ENCODE assay signal across 8 mouse cellular contexts in genomic region chr8:77515786-77516185, GRCm38 (mm10). TPM values are rescaled to one million over a fixed set of nuclear protein-coding genes. Genes with fewer than 3 reads are reported as not detected.
DNase-seq lines count a peak whose midpoint lies in the region; ATAC-seq lines count a peak whose summit lies in the region.

No protein-coding gene starts in this region.

- H3K4me3 ChIP-seq in midbrain, embryonic 14.5 days (replicated peaks; ENCODE audit: low read depth, low read length) = no peak overlapping the region
- H3K4me3 ChIP-seq in midbrain, embryonic 15.5 days = no peak overlapping the region
- peak overlapping the region; percentile 93 for H3K4me3 ChIP-seq in intestine, embryonic 16.5 days (ENCODE audit: low read length)
- peak overlapping the region; percentile 89 for H3K4me3 ChIP-seq in stomach, embryonic 15.5 days (replicated peaks)

- peaks cover 17% of the 10 kb centered on the region for H3K4me1 ChIP-seq in midbrain, embryonic 14.5 days (ENCODE audit: control insufficient read depth, insufficient read depth, low read length)
- peaks cover 10% of the 10 kb centered on the region for H3K4me1 ChIP-seq in midbrain, embryonic 15.5 days
- H3K4me1 ChIP-seq in intestine, embryonic 16.5 days (ENCODE audit: control insufficient read depth, insufficient read depth, low read length) = peaks cover 18% of the 10 kb centered on the region
- H3K4me1 ChIP-seq in stomach, embryonic 15.5 days = peaks cover 27% of the 10 kb centered on the region

- peak; percentile 85 for DNase-seq in heart, adult 11 months
- no peak for DNase-seq in heart, adult 8-10 months (ENCODE audit: low spot score)
- no peak for DNase-seq in midbrain, embryonic 14.5 days
- no peak for DNase-seq in thymus, postnatal 25 days
- DNase-seq in layer of hippocampus, postnatal 25 days (ENCODE audit: extremely low spot score in 1 of 2, low spot score in 1 of 2) = no peak

- H3K9me3 ChIP-seq in midbrain, embryonic 14.5 days (ENCODE audit: control insufficient read depth, low read length) = no peaks in the 10 kb centered on the region
- no peaks in the 10 kb centered on the region for H3K9me3 ChIP-seq in midbrain, embryonic 15.5 days
- no peaks in the 10 kb centered on the region for H3K9me3 ChIP-seq in intestine, embryonic 16.5 days (ENCODE audit: control insufficient read depth, low read length)
- no peaks in the 10 kb centered on the region for H3K9me3 ChIP-seq in stomach, embryonic 15.5 days

- H3K36me3 ChIP-seq in midbrain, embryonic 14.5 days (ENCODE audit: control insufficient read depth, insufficient read depth, low read length) = no peaks in the 10 kb centered on the region
- no peaks in the 10 kb centered on the region for H3K36me3 ChIP-seq in midbrain, embryonic 15.5 days (replicated peaks)
- H3K36me3 ChIP-seq in intestine, embryonic 16.5 days (ENCODE audit: control insufficient read depth, insufficient read depth, low read length) = no peaks in the 10 kb centered on the region
- no peaks in the 10 kb centered on the region for H3K36me3 ChIP-seq in stomach, embryonic 15.5 days

- H3K27me3 ChIP-seq in midbrain, embryonic 14.5 days (ENCODE audit: control insufficient read depth, insufficient read depth, low read length) = peaks cover 11% of the 10 kb centered on the region; the same call in 1 of the 2 replicates
- peaks cover 14% of the 10 kb centered on the region; the same call in 1 of the 2 replicates for H3K27me3 ChIP-seq in midbrain, embryonic 15.5 days (replicated peaks)
- no peaks in the 10 kb centered on the region for H3K27me3 ChIP-seq in intestine, embryonic 16.5 days (replicated peaks; ENCODE audit: control insufficient read depth, insufficient read depth, low read length)
- H3K27me3 ChIP-seq in stomach, embryonic 15.5 days (replicated peaks) = no peaks in the 10 kb centered on the region

- ATAC-seq in midbrain, embryonic 14.5 days (ENCODE audit: low FRiP score, low TSS enrichment) = no peak
- no peak for ATAC-seq in midbrain, embryonic 15.5 days (replicated peaks)
- no peak for ATAC-seq in intestine, embryonic 16.5 days
- ATAC-seq in stomach, embryonic 15.5 days (ENCODE audit: insufficient read depth, low FRiP score, low read depth) = no peak

- whole genome bisulfite sequencing in midbrain, embryonic 14.5 days = 81% methylated on average over 8 of the region's 8 CpGs
- 81% methylated on average over 8 of the region's 8 CpGs for WGBS in midbrain, embryonic 15.5 days
- 69% methylated on average over 8 of the region's 8 CpGs for WGBS in intestine, embryonic 16.5 days
- 68% methylated on average over 8 of the region's 8 CpGs for WGBS in stomach, embryonic 15.5 days

- no peak overlapping the region for H3K9ac ChIP-seq in midbrain, embryonic 14.5 days (replicated peaks; ENCODE audit: low read length)
- H3K9ac ChIP-seq in midbrain, embryonic 15.5 days = no peak overlapping the region
- 0 out of 2 replicates have a peak overlapping the region, but pooled peaks have one; percentile 15 for H3K9ac ChIP-seq in intestine, embryonic 16.5 days (ENCODE audit: low read depth, low read length)
- H3K9ac ChIP-seq in stomach, embryonic 15.5 days = no peak overlapping the region; the same call in 1 of the 2 replicates

- peak overlapping the region; percentile 97; the same call in 1 of the 2 replicates for H3K4me2 ChIP-seq in midbrain, embryonic 14.5 days (ENCODE audit: low read length)
- no peak overlapping the region for H3K4me2 ChIP-seq in midbrain, embryonic 15.5 days
- H3K4me2 ChIP-seq in intestine, embryonic 16.5 days (ENCODE audit: low read depth, low read length) = peak overlapping the region; percentile 83
- peak overlapping the region; percentile 66 for H3K4me2 ChIP-seq in stomach, embryonic 15.5 days

- no peak overlapping the region for H3K27ac ChIP-seq in midbrain, embryonic 14.5 days (replicated peaks; ENCODE audit: low read depth, low read length)
- H3K27ac ChIP-seq in midbrain, embryonic 15.5 days = no peak overlapping the region
- no peak overlapping the region for H3K27ac ChIP-seq in intestine, embryonic 16.5 days (ENCODE audit: low read length)
- H3K27ac ChIP-seq in stomach, embryonic 15.5 days = no peak overlapping the region

RNA-seq across cellular contexts. Expression of gene Arhgap10, which starts 2.0 kb away (rescaled TPM):
- 10 to 100 TPM; 48.4 to 53.0 (median 51.7) TPM for total RNA-seq in heart, adult 8-10 months (2022)
- 2.2 and 3.0 TPM in 2 replicates for polyA plus RNA-seq in midbrain, embryonic 14.5 days (2014; fragmentation: Nextera tagmentation; extraction: Ambion mirVana)
- 3.1 and 3.3 TPM in 2 replicates for polyA plus RNA-seq in midbrain, embryonic 15.5 days (2015; fragmentation: Nextera tagmentation; extraction: Ambion mirVana)
- polyA plus RNA-seq in intestine, embryonic 16.5 days (2015; fragmentation: Nextera tagmentation; extraction: Ambion mirVana) = 28.9 and 29.6 TPM in 2 replicates
- 29.4 and 29.8 TPM in 2 replicates for polyA plus RNA-seq in stomach, embryonic 15.5 days (2015; fragmentation: Nextera tagmentation; extraction: Ambion mirVana)
- total RNA-seq in layer of hippocampus, postnatal 25 days (2021) = 1 to 10 TPM; 8.0 to 9.3 TPM

RNA-seq across cellular contexts. Expression of gene Prmt9, which starts 33.4 kb away (rescaled TPM):
- total RNA-seq in heart, adult 8-10 months (2022) = 10 to 100 TPM; 10.3 to 11.9 (median 11.1) TPM
- 24.8 and 29.3 TPM in 2 replicates for polyA plus RNA-seq in midbrain, embryonic 14.5 days (2014; fragmentation: Nextera tagmentation; extraction: Ambion mirVana)
- 24.4 and 29.1 TPM in 2 replicates for polyA plus RNA-seq in midbrain, embryonic 15.5 days (2015; fragmentation: Nextera tagmentation; extraction: Ambion mirVana)
- 16.1 and 16.6 TPM in 2 replicates for polyA plus RNA-seq in intestine, embryonic 16.5 days (2015; fragmentation: Nextera tagmentation; extraction: Ambion mirVana)
- polyA plus RNA-seq in stomach, embryonic 15.5 days (2015; fragmentation: Nextera tagmentation; extraction: Ambion mirVana) = 17.2 and 18.5 TPM in 2 replicates
- total RNA-seq in layer of hippocampus, postnatal 25 days (2021) = 10 to 100 TPM; 18.9 to 20.8 TPM

Comparison
In these comparisons a context has a peak if more than half of its experiments do, and no peak if none do; other contexts are left out.
1. H3K4me3 ChIP-seq: peak in intestine, embryonic 16.5 days (single experiment) and stomach, embryonic 15.5 days (single experiment); none in midbrain, embryonic 14.5 days (single experiment) and midbrain, embryonic 15.5 days (single experiment).